Mouse (Mus musculus) adrenal gland (tissue): ENCODE data around the gene Rps27.

ENCODE experiments used
- intact Hi-C: fragments of 180-260 bp; cut with DNase I; formaldehyde crosslinking; loops from one replicate; pipeline ENCODE4 v1.15.1; 2025

The Rps27 gene

DNA sequence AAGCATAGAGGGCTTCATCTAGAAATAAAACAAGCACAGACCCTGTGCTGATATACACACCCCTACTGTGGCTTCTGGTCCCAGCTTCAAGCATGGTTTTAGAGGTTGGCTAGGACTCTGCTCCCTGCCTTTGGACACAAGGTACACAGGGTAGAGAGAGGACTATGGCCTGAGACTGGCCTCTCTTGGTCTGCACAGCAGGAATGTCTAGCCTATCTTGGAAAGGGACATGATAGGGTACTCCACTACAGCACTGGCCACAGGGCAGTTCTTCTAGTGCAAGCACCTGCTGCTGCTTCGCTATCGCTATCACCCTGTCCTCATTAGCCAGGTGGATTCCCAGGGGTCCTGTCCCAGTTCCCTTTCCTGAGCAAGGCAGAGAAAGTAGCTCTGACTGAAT, 27.8 kb upstream of the Rps27 start:
- intact Hi-C loops, result no loop called here

DNA sequence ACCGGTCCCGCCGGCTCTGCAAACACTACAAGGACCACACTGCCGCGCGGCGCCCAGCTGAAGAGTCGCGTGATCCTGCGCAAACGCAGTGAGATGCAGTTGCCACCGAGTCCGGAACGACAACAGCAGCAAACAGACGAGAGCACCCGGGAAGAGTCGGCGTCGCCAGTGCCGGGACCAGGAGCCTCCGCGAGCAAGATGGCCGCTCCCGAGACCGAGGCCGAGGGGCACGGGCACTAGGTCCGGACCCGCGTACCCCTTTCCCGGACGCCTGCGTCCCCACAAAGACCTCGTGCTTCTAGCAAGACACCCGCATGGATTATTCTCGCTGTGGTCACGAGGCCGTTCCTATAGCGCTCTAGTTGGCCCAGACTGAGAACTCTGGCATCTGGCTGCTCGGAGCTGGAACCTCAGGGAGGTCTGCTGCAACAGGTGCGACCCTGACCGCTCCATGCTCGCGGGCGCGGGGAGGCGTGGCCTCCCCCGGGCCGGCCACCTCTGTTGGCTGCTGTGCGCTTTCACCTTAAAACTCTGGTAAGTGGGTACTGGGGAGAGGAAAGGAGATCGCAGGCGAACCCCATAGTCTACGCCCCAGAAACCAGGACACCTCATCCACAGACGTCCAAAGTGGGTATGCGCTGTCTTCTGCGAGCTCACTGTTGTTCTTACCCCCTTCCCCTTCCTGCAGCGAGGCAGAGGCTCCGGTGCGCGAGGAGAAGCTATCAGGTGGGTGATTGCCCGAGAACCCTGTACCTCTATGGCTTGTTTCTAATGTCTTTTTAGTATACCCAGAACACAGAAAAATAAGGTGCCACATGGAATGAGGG, 18.3 kb upstream of the Rps27 start, which contains the start of gene Jtb:
Jtb (plus strand) TSS at position 91 of the 827 bp plus-strand sequence.
- intact Hi-C loops, result no loop called here

DNA sequence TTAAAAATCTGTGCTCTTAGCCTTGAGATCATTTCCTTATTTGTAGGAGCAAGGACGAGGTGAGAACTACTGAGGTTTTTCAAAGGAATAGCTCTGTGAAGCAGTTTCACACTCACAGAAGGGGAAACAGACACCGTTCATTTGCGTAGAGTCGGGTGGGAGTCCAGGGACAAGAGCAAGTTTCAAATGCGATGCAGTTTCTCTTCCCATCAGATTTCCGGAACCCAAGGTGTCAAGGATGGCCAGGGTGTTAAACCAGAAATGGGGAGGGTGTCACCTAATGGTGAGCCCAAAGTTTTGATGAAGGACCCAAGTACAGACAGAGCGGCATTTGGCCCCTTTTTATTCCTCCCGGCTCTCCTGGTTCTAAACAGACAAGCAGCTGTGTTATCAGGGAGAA, 17.6 kb upstream of the Rps27 start:
- intact Hi-C loops, result no loop called here

DNA sequence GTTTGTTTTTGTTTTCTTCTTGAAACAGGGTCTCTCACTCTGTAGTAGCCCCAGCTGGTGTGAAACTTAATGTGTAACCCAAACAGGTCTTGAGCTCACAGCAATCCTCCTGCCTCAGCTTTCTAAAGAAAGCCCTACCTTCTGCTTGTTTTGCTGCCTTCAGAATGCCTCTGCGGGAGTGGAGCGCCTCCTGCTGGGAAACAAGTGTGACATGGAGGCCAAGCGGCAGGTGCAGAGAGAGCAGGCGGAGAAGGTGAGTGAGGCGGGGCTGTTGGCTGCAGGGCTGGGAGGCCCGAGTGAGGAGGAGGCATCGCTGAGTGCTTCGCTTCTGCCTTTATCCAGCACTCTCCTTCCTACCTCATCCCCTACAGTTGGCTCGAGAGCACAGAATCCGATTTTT, 10.9 kb upstream of the Rps27 start:
- intact Hi-C loops, result loop anchor here (5.0 kb wide), 1 partner anchor 148 kb away; no protein-coding TSS in a partner anchor

DNA sequence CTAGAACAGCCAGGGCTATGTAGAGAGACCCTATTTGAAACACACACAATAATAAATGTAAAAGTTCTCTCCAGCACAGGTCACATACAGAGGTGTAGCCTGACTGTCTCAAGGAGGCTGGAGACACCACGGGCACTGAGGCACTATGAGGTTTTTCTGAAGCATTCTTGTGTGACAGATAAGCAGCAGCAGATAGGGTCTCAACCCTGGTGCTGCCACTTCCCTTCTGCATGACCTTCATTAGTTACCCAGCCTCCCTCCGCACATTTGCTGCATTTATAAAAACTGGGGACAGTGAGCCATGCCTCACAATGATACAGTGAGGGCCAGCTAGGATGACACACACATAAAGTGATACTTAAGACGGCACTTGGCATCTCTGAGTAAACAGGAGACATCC, 9.5 kb upstream of the Rps27 start:
- intact Hi-C loops, result loop anchor here (5.0 kb wide), 1 partner anchor 149 kb away; no protein-coding TSS in a partner anchor

DNA sequence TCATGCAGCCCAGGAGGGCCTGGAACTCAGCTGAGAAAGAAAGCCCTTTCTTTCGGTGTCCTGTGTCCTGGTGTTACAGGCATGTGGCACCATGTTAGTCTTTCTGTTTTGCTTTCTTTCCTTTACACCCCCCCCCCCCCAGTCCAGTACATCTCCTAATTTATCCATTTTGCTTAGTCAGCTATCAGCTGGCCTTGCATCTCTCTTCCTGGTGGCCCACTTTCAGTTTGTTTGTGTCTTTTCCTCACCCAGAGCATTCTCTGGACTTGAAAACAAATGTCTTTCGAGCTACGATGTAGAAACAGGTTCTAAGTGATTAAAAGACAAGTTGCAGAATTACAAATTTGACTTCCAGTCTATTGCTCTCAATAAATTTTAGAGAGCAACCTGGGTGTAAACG, 9.0 kb upstream of the Rps27 start:
- intact Hi-C loops, result loop anchor here (5.0 kb wide), 1 partner anchor 150 kb away; no protein-coding TSS in a partner anchor

DNA sequence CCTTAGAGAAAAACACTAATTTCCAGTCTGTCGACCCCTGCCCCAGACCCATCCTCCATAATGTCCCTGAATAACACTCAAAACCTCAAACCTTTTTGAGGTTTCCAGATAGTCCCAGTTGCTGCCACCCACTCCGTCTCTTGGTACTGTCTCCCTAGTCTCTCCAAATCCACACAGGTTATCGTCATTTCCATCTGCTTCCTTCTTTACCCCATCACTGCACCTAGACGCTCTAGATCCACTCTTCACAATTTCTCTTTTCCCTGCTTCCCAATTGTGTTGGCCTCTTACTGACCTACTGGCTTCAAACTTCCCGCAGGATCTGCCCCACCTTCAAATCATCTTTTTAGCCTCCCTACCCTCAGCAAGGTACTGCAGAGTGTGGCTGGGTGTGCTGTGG, 7.7 kb upstream of the Rps27 start:
- intact Hi-C loops, result loop anchor here (5.0 kb wide), 1 partner anchor 151 kb away; no protein-coding TSS in a partner anchor

DNA sequence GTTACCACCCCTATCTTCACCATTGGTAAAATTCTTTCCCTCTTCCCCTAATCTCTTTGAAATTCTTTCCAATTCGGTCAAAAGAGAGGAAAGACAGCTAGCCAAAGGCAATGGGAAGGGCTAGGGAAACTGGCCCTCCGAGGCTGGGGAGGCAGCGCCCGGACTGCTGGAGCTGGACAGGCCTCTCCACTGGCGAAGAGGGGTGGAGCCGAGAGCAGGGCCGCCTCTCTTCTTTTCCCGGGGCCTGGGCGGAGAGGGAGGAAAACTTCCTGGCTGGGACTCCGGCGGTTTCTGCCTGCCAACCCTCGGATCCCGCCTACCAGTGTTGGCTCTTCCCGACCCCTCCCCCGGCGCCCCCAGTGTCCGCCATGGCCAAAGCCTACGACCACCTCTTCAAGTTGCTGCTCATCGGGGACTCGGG, 7.1 kb upstream of the Rps27 start:
- intact Hi-C loops, result loop anchor here (5.0 kb wide), 1 partner anchor 152 kb away; no protein-coding TSS in a partner anchor

DNA sequence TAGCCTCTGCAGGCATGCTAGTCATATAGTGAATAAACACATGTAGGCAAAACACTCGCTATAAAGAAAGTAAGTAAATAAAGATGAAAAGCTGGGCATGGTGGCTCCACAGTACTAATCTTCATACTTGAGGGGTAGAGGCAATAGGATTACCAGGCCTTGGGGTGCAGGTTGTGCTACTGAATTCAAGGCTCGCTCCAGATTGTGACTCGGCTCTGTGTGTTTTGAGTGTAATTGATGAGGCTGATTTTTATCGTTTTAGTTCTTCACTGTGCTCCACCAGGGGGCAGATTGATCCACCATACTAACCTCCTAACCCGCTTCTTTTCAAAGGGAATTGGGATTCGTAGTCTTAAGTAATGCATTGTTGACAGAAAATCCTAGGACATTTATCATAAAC, 6.6 kb upstream of the Rps27 start:
- intact Hi-C loops, result loop anchor here (5.0 kb wide), 1 partner anchor 152 kb away; no protein-coding TSS in a partner anchor

DNA sequence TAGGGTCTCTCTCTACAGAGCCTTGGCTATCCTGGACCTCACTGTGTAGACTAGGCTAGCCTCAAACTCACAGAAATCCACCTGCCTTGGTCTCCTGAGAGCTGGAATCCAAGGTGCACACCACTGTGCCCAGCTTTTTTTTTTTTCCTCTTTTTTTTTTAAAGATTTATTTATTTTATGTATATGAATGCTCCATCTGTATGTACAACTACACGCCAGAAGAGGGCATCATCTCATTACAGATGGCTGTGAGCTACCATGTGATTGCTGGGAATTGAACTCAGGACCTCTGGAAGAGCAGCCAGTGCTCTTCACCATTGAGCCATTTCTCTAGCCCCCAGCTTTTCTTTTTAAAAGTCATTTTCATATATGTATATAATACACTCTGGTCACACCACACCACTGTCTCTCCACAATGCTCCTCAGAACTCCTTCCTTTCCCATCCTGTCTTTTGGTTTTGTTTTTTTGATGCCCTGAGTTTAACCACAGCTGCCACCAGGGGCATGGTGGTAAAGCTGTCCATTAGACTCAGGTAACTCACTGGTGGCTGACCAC, 2.5 kb upstream of the Rps27 start:
- intact Hi-C loops, result no loop called here

DNA sequence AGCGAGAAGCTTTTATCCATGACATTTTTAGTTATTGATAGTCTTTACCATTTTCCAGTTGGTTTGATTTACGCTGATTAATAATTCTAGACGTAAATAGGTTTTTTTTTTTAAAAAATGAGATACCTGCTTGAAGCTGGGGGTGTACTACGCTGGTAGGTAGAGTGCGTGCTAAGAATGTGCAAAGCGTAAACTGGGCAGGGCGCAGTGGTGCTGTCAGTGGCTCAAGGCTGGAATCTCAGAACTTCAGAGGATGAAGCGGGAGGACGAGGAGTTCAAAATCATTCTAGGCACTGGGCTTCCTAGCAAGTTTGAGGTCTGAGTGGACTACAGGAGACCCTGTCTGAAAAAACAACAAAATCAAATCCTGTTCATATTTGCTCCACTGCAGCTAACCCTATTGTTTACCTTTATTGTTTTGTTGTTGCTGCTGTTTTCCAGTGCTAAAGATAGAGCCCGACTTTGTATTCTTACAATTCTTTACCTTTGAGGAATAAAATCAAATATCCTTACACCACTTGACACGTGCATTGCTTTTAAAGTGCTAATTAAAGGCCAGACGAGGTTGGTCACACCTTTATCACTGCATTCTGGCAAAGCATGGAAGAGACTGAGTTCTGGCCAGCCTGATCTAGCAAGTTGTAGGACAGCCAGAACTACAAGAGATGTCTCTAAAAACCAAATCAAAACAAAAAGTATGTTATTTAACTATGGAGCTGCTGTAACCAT, 669 bp upstream of the Rps27 start:
- intact Hi-C loops, result no loop called here

DNA sequence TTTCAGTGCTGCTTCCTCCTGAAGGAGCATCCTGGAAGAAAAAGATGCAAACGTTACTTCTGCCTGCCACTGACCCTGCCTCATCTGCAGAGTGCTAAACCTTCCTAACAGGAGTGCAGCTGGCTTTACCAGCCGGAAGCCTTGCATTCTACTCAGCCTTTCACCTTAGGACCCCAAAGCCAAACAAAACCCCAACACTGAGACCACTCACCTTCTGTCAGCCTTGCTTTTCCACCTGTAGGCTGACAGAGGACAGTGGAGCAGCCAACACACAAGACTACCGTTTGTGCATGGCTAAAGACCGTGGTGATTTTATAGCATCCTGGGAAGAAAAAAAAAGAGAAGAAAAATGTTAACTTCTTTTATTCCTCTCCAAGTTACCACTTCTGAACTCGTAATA, 728 bp downstream of the Rps27 start:
- intact Hi-C loops, result no loop called here

DNA sequence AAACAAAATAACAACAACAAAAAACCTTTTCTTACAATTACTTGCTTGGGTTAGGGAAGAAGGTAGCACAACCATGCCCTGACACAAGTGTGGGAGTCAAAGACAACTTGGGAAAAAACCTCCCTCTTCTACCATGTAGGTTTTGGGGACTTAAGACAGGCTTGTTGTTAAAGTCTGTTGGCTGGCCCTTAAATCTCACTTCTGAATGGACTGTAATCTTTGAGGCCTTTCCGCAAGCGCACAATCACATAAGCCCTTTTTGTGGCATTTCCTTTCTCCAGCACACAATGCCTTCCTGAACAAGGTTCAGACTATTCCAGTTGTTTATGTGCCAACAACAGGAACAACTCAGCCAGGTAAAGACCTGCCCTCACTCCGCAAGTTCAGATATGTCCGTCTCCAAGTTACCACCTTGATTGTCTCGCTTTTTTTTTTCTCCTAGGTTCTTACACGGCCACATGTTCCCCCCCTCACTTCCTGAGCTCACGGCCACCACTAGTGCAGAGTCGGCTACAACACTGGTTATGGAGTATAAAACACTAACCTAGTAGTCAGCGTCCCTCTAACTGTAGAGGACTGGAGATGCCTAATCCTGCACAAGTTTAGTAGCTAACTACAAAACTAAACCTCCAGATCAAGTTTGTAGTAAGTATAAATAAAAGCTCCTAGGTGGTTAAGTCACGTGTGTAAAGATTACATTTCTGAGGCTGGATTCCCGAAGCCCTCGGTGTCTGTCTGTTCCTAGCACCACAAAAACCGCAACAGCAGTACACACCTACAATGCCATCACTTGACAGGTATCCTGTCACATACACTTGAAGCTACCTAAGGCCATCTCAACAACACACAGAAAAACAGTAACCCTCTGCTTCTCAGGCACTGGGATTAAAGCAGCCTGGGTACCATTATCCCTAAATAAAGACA, 1.7 kb downstream of the Rps27 start:
- intact Hi-C loops, result no loop called here

DNA sequence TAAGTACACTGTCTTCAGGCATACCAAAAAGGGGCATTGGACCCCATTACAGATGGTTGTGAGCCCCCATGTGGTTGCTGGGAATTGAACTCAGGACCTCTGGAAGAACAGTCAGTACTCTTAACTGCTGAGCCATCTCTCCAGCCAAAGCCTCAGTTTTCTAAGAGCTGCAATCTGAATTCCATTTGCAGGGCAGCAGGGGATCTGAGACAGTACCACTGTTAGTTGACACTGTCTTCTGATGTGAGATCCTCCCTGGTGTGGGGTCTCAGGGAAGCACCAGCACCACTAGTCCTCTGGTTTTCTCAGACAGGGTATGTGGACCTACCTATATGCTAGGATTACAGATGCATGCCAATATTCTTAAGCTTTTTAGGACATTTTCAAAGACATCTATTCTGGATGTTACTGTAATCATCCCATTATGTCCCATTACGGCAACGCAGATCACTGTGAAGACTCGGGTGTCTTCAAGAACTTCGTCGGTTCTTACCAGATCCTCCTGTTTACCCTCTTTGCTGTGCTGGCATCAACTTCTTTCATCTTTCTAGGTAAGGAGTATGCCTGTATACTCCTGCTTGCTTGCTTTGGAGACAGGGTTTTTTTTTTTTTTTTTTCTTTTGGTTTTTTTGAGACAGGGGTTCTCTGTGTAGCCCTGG, 3.4 kb downstream of the Rps27 start:
- intact Hi-C loops, result loop anchor here (10.0 kb wide), 1 partner anchor 75 kb away; no protein-coding TSS in a partner anchor

DNA sequence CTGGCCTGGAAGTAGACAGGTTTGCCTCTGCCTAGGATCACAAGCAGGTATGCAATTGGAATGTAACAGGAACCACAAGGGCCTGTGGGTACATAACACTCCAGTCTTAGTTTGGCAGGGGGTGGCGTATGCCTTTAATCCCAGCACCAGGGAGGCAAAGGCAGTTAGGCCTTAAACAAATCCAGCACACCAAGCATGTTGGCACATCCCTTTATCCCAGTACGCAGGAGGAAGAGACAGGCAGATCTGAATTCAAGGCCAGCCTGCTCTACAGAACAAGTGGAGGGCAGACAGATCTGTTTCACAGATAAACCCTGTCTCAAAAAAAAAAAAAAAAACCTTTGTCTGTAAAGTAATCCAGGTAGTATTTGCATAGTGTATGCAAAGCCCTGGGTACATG, 4.8 kb downstream of the Rps27 start:
- intact Hi-C loops, result loop anchor here (10.0 kb wide), 1 partner anchor 74 kb away; no protein-coding TSS in a partner anchor

DNA sequence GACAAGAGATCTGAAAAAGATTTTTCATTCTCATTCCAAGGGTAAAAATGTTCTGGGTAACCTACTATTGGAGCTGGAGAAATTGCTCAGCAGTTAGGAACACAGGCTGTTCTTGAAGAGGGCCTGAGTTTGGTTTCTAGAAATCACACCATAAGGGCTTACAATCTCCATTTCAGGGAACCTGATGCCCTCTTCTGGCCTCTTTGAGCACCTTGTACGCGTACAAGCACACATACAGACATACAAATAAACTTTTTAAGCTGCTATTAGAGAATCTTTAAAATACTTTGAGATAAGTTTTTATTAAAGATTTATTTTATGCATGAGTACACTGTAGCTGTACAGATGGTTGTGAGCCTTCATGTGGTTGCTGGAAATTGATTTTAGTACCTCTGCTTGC, 8.9 kb downstream of the Rps27 start:
- intact Hi-C loops, result loop anchor here (10.0 kb wide), 1 partner anchor 70 kb away; no protein-coding TSS in a partner anchor

DNA sequence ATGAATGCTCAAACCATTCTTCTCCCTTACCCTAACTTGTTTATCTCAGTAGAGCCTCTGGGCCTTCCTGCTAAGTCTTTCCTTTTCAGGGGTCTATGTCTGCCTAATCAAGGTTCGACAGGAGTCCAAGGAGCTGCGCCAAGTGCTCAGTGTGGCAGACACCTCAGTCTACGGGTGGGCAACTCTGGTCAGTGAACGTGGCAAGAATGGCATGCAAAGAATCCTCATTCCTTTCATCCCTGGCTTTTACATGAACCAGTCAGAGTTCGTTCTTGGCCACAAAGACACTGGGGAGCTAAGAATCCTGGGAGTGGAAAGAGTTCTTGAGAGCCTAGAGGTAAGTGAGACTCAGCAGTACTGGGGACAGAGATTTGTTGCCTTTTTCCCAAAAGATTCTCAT, 9.8 kb downstream of the Rps27 start:
- intact Hi-C loops, result loop anchor here (10.0 kb wide), 1 partner anchor 69 kb away; no protein-coding TSS in a partner anchor

DNA sequence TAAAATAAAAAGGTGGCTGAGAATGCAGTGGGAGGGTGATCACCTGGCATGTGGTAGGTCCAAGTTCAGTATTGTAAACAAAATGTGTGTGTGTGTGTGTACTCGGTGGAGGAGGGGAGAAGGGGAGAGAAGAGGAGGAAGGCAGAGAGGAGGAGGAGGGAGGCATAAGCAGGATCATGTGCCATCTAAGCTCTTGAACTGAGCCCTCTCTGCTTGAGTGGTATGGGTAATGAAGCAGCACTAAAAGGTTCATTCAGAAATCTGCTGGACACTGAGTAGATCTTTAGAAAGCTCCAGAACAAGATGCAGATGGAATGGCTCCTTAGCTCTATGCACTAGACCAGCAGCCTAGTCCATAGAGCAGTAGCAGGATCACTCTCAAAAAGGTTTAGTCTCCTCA, 10.6 kb downstream of the Rps27 start:
- intact Hi-C loops, result loop anchor here (10.0 kb wide), 1 partner anchor 68 kb away; no protein-coding TSS in a partner anchor

DNA sequence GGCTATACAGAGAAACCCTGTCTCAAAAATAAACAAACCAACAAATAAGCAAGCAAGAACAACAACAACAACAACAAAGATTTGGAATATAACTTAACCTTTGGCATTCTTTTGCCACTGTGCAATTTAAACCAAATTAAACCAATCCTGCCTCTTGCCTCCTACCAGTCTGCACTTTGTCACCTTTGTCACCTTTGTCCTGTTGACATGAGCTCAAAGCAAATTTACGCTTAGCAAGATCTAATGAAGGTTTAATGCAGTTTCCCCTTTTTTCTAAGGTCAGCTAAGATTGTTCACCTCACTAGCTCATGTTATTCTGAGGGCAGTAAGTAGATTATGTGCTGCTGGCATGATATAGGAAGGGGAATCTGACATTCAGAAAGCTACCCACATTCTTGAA, 15.9 kb downstream of the Rps27 start:
- intact Hi-C loops, result no loop called here

DNA sequence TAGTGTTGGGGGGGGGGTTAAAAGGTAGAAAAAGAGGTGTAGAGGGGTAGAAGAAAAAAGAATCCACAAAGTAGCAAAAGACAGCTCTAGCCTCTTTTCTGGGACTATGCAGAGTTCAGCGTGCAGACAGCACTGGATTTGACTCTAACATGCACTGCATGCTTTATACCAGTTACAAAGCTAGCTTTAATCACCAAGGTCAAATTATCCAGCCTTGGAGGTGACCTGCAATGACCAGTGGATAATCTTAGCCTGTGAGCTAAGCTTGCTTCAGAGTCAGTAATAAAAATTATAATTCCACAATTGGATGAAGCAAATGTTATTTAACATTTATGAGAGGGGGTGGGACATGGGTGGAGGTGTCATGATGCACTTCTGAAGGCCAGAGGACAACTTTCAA, 17.8 kb downstream of the Rps27 start:
- intact Hi-C loops, result no loop called here
